Mouse (Mus musculus) heart, adult 8-10 months (tissue): ENCODE data around the gene Olfr591. TPM values are rescaled to one million over a fixed set of nuclear protein-coding genes. Genes with fewer than 3 reads are reported as not detected.
"Not testable (repeated sequence)": the region's sequence is repeated elsewhere in the genome, so short reads cannot be mapped to it uniquely, and the experiment has no call there.

Experiments used
- DNase-seq: peaks from one replicate; pipeline ENCODE4 v3.0.0; 2022; ENCODE audit warnings: low spot score
- total RNA-seq, 4 experiments: library from RNA; stranded (reverse); gene quantifications; 2 replicates each; pipeline ENCODE4 v1.2.4; 2022

The Olfr591 gene
- not detected for total RNA-seq

DNA sequence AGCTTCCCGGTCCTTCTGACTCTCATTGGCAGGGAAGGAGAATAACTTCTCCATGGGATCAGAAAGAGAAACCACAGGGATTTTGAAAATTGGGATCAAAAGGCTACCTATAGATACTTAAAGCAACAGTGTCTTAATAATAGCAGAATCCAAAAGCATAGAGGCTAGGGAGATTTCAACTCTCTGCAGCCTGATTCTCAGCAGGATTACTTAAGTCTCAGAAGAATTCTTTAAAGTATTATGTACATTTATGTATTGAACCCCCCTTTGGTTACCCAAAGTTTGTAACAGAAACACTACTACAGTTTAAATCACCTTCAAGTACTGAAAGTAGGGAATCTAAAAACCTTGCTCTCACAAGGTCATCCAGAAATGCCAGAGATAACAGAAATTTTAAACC lies at the start of gene Olfr591:
Gene Olfr591 (minus strand): TSS at position 101 of the 400 bp plus-strand sequence.
- DNase-seq = no peak

DNA sequence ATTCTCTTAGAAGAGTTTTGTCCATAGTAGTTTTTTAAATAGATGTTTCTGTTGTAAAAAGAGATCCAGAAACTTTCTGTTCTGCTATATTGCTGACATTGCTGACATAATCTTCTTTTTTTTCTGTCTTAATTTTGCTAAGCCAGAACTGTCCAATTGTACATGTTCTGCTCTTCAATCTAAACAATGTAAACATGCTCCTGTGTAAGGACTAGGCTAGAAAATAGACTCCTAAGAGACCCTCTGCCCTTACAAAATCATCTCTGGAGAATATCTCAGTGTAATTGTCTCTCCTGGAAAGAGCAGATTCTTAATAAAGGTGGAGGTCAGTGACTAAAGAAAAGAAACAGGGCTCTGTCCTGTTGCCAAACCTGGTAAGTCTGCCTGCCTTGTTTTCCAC lies 38.6 kb upstream of the Olfr591 start, which contains the start of gene Olfr594:
Gene Olfr594 (plus strand): TSS at position 301 of the 400 bp plus-strand sequence.
- no peak for DNase-seq

DNA sequence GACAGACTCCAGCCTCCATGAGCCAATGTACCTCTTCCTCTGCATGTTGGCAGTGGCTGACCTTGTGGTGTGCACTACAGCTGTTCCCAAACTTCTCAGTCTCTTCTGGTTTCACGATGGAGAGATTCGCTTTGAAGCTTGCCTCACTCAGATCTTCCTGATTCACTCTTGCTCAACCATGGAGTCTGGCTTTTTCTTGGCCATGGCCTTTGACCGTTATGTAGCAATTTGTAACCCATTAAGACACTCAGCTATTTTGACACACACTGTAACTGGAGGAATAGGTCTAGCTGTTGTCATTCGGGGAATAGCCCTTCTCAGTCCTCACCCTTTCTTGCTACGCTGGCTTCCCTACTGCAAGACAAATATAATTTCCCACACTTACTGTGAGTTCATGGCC lies 33.9 kb upstream of the Olfr591 start:
- DNase-seq = not testable (repeated sequence)

DNA sequence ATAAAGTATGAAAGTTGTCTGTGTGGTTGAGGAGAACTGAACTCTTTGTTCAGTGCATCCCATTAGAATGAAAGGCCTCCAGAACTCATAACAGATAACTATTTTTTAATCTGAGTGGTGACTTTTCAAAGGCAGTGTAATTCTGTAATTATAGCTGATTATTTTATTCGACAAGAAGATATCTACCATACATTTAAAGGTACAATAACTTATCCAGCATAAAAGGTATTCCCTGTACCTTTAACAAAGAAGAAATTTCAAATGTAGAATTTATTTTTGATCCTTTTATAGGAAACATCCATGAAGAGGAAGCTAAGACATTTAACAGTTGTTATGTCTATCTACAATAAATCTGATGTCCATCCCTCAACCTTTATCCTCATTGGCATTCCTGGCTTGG lies 33.4 kb upstream of the Olfr591 start, which contains the start of gene Olfr593:
Gene Olfr593 (plus strand): TSS at position 301 of the 400 bp plus-strand sequence.
- DNase-seq = no peak

DNA sequence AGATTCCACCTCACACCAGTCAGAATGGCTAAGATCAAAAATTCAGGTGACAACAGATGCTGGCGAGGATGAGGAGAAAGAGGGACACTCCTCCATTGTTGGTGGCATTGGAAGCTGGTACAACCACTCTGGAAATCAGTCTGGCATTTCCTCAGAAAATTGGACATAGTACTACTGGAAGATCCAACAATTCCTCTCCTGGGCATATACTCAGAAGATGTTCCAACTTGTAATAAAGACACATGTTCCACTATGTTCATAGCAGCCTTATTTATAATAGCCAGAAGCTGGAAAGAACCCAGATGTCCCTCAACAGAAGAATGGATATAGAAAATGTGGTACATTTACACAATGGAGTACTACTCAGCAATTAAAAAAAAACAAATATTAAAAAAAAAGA lies 6.4 kb upstream of the Olfr591 start, which contains the start of gene Olfr592:
Gene Olfr592 (plus strand): TSS at position 301 of the 400 bp plus-strand sequence.
- not testable (repeated sequence) for DNase-seq

DNA sequence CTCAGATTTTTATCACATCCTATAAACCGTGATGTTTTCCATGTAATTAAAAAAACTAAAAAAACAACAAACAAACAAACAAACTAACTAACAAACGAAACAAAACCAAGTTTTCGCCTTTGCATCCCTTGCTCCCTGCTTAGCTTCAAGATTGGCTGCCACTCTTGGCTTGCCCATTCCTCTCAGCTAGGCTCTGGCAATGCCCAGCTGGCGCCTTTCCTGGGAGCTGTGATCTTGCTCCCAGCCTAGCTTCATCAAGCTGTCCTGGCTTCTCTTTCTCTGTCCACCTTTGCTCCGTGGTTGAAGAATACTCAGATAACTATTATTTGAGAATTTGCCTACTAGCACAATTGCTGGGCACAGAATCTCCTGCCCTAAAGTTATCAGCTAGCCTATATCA lies 8.4 kb downstream of the Olfr591 start:
- DNase-seq = no peak

DNA sequence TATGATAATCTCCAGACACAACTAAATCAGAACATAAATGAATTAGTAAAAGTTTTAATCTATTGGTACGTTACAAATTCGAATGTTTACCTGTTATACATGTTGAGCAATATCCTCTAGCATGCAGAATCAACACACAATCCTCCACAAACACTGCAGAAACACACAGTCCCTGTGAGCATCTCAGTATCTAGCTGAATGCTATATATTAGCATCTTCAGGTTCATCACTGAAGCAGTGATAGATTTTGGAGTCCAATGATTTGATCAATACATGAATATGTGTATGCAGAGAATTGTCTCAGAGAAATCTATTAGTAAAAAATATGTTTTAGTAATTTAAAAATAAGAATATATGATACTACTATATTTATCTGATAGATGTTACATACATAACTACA lies 21.9 kb downstream of the Olfr591 start, which contains the start of gene Olfr589:
Gene Olfr589 (minus strand): TSS at position 101 of the 400 bp plus-strand sequence.
- no peak for DNase-seq

DNA sequence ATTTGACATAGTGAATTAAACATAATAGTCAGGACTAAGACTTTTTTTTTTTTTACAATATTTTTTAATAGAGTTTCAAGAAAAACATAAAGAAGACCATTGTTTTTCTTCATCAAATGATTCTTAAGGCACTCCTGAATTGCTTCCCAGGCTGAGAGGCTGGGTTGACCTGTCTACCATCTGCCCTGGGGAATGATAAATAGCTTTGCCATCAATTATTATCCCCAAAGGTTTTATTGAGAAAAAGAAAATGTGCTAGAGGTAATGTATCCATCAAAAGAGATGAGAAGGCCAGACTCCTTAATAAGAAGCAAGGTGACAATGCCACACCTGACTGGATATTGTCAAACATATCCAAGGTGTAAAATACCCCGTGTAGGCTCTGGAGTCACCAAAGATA lies 37.6 kb downstream of the Olfr591 start, which contains the start of gene Olfr588-ps1:
Gene Olfr588-ps1 (plus strand): TSS at position 301 of the 400 bp plus-strand sequence.
- DNase-seq = no peak

DNA sequence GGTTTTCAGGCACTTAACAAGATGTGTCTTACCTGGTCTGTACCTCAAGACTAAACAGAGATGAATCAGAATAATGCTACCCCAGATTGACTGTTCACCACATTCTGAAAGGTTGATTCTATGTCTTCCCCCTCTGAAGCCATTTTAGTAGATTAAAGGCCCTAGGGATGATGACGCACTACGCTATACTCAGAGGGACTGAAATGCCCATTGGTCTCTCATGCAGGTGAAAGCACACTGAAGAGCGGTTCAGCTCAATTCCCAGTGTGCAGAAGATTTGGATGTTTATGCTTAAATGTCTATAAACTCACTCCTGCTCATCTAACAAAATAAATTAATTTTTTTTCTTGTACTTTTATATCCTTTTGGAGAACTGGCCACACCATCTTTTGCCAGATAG lies 52.6 kb downstream of the Olfr591 start, which contains the start of gene Olfr586:
Gene Olfr586 (minus strand): TSS at position 101 of the 400 bp plus-strand sequence.
- no peak for DNase-seq

DNA sequence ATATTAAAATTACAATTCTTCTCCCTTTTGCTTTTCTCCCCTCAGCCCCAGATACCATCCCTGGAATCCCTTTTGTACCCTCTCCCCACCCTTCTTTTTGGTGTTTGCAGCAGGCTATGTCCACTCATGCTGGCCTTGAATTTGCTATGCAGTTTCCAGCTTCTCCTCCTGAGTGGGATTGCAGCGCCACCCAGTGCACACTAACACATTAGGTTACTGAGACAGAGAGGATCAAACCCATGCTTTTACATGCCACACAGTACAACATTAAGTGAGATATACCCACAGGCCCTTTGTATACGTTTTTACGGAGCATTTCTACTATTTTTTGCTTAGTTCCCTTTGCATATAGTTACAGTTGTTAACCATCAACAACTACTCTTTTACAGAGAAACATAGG lies 58.7 kb downstream of the Olfr591 start:
- DNase-seq = no peak

Other genes with a start within 250 kb of the Olfr591 start
- gene Olfr573-ps1, start 235.8 kb downstream of the Olfr591 start, total RNA-seq = not detected
- not detected for gene Olfr574, start 229.9 kb downstream of the Olfr591 start, total RNA-seq
- not detected for gene Olfr575, start 219.6 kb downstream of the Olfr591 start, total RNA-seq
- not detected for gene Olfr576, start 215.7 kb downstream of the Olfr591 start, total RNA-seq
- not detected for gene Olfr577, start 202.4 kb downstream of the Olfr591 start, total RNA-seq
- gene Olfr578, start 189.0 kb downstream of the Olfr591 start, total RNA-seq = not detected
- not detected for gene Olfr582, start 140.3 kb downstream of the Olfr591 start, total RNA-seq
- not detected for gene Olfr583, start 127.0 kb downstream of the Olfr591 start, total RNA-seq
- gene Olfr584, start 96.5 kb downstream of the Olfr591 start, total RNA-seq = not detected
- gene Olfr585, start 80.6 kb downstream of the Olfr591 start, total RNA-seq = not detected
- not detected for gene Olfr586, start 52.7 kb downstream of the Olfr591 start, total RNA-seq
- not detected for gene Olfr588-ps1, start 37.5 kb downstream of the Olfr591 start, total RNA-seq
- gene Olfr589, start 22.0 kb downstream of the Olfr591 start, total RNA-seq = not detected
- not detected for gene Olfr592, start 6.5 kb upstream of the Olfr591 start, total RNA-seq
- gene Olfr593, start 33.5 kb upstream of the Olfr591 start, total RNA-seq = not detected
- not detected for gene Olfr594, start 38.7 kb upstream of the Olfr591 start, total RNA-seq
- not detected for gene Usp17ld, start 74.2 kb upstream of the Olfr591 start, total RNA-seq
- gene Olfr596, start 127.3 kb upstream of the Olfr591 start, total RNA-seq = not detected
- gene Olfr597, start 138.0 kb upstream of the Olfr591 start, total RNA-seq = not detected
- not detected for gene Olfr598, start 145.2 kb upstream of the Olfr591 start, total RNA-seq
- not detected for gene Olfr599, start 157.6 kb upstream of the Olfr591 start, total RNA-seq
- not detected for gene Olfr600, start 171.3 kb upstream of the Olfr591 start, total RNA-seq
- not detected for gene Olfr601, start 184.3 kb upstream of the Olfr591 start, total RNA-seq
- gene Olfr603, start 207.8 kb upstream of the Olfr591 start, total RNA-seq = not detected
- not detected for gene Usp17lc, start 236.7 kb upstream of the Olfr591 start, total RNA-seq